Mouse (Mus musculus): ENCODE data around the gene Atf7. TPM values are rescaled to one million over a fixed set of nuclear protein-coding genes. Genes with fewer than 3 reads are reported as not detected.
"Not testable (repeated sequence)": the region's sequence is repeated elsewhere in the genome, so short reads cannot be mapped to it uniquely, and the experiment has no call there.

The Atf7 gene
- polyA plus RNA-seq, 1 experiment from 2014 or later: 14.3 TPM

DNA sequence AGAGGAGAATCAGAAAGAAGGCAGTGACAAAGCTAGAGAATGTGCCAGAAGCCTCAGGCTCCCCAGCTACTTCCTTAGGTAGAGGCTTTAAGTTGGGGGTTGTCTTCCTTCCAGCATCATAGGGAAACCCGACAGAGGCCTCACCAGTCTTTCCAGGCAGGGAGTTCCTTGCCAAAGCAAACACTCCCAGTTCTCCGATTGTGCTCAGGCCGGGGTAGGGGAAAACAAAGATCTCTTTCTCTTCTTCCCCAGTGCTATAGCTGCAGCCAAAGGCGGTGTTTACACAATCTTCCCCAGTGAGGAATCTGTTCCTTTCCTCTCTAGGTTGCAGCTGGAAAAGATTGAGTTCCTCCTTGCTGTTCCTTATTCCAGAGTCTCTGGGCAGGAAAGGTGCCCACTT lies 31.4 kb upstream of the Atf7 start:
- peaks cover 22% of the 10 kb centered on the region for H3K36me3 ChIP-seq
- 51% methylated on average over 4 of the region's 4 CpGs for WGBS (ENCODE audit: insufficient replicate concordance)
- H3K27ac ChIP-seq: 0 out of 2 replicates have a peak overlapping the region, but pooled peaks have one; percentile 20

DNA sequence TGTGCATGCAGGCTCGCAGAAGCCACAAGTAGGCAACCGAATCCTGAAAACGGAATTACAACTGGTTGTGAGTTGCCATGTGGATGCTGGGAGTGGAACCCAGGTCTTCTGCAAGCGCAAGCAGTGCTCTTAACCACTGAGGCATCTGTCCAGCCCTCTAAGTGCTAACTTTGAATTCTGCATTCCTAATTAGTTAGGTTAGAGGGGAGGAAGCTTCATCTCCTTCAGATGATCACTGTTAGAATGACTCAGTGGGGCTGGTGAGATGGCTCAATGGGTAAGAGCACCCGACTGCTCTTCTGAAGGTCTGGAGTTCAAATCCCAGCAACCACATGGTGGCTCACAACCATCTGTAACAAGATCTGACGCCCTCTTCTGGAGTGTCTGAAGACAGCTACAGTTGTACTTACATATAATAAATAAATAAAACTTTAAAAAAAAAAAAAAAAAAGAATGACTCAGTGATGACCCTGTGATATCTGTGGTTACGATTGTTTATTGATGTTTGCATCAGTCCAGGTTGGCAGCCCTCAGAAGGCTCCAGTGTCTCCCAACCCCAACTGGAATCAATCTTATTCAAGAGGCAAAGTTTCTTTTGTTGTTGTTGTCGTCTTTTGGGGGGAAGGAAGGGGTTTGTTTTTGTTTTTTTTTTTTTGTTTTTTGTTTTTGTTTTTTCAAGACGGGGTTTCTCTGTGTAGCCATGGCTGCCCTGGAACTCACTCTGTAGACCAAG lies 26.8 kb upstream of the Atf7 start:
- not testable (repeated sequence) for H3K36me3 ChIP-seq; H3K9me3 ChIP-seq (replicated peaks); H3K27me3 ChIP-seq (replicated peaks); H3K4me2 ChIP-seq; H3K9ac ChIP-seq; H3K27ac ChIP-seq; H3K4me1 ChIP-seq; ATAC-seq; H3K4me3 ChIP-seq
- 69% methylated on average over 9 of the region's 9 CpGs for WGBS (ENCODE audit: insufficient replicate concordance)

More for the DNA sequence above, 31.4 kb upstream of the Atf7 start:
- Histone ChIP-seq H3K4me2 (no peak overlapping the region), H3K4me3 (no peak overlapping the region), H3K27me3 (replicated peaks) (no peaks in the 10 kb centered on the region), H3K9me3 (replicated peaks) (no peaks in the 10 kb centered on the region), H3K4me1 (peaks cover 8% of the 10 kb centered on the region; the same call in 1 of the 2 replicates), H3K9ac (no peak overlapping the region)
- no peak for ATAC-seq

DNA sequence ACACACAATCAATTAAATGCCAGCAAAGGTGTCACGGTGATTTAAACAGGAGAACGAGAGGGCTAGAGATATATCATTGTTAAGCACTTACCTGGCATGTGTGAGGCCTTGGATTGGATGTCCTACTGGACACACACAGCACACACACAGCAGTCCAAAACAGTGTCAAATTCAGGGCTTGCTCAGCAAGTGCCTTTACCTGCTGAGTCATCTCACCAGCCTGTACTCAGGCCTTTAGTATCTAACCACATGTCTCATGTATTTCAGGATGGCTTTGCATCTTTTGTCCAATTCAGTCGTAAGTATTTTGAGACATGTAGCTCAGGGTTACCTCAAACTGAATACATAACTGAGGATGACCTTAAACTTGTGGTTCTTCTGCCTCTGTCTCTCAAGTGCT lies 25.8 kb upstream of the Atf7 start:
- Histone ChIP-seq H3K27ac (no peak overlapping the region), H3K4me3 (no peak overlapping the region), H3K9ac (no peak overlapping the region), H3K27me3 (replicated peaks) (no peaks in the 10 kb centered on the region), H3K4me2 (no peak overlapping the region), H3K4me1 (no peaks in the 10 kb centered on the region), H3K36me3 (no peaks in the 10 kb centered on the region), H3K9me3 (replicated peaks) (no peaks in the 10 kb centered on the region)
- ATAC-seq: no peak
- 66% methylated on average over 3 of the region's 3 CpGs for WGBS (ENCODE audit: insufficient replicate concordance)

DNA sequence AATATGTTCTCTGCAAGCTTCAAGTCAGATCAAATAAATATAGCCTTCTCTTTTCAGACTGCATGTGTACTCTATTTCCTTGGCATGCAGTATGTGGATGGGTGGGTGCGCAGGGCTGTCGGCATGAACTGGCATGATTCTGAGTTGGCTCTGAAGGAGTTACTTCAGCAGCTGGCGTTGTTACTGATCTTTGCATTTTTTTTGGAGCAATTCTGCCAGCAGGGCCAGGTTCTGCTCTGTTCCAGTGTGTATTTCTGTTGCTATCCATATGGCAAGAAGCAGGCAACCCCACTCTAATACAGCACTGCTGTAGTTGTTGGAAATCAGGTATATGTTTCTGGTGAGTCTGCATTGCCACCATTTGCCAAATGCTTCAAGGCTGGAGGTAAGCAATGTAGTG lies 10.6 kb upstream of the Atf7 start:
- WGBS (ENCODE audit: insufficient replicate concordance): 75% methylated on average over 3 of the region's 3 CpGs
- H3K36me3 ChIP-seq: no peaks in the 10 kb centered on the region

DNA sequence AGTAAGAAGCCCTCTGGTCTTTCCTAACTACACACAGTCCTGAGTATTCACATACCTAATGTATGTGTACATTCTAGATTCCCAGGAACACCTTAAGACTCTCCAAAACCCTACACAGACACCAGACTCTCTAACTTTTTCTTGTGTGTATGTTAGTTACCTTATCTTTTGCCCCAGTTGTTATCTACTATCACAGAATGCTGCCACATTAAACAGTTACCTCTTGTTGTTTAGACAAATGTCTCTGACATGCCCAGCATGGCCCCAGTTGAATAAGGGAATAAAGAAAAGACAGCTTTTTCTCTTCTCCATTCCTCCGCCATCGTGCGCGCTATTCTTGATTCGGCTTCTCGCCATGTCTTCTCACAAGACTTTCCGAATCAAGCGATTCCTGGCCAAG lies 9.4 kb upstream of the Atf7 start:
- Histone ChIP-seq H3K27ac (no peak overlapping the region), H3K9ac (no peak overlapping the region), H3K36me3 (no peaks in the 10 kb centered on the region), H3K4me3 (no peak overlapping the region), H3K4me2 (no peak overlapping the region), H3K27me3 (replicated peaks) (0 out of 2 replicates have a peak, but pooled peaks cover 4% of the 10 kb centered on the region), H3K9me3 (replicated peaks) (no peaks in the 10 kb centered on the region), H3K4me1 (peaks cover 5% of the 10 kb centered on the region; the same call in 1 of the 2 replicates)
- 75% methylated on average over 8 of the region's 8 CpGs for WGBS (ENCODE audit: insufficient replicate concordance)
- no peak for ATAC-seq

More for the DNA sequence above, 10.6 kb upstream of the Atf7 start:
- Histone ChIP-seq H3K4me3 (no peak overlapping the region), H3K9me3 (replicated peaks) (no peaks in the 10 kb centered on the region), H3K9ac (no peak overlapping the region), H3K4me1 (peaks cover 5% of the 10 kb centered on the region; the same call in 1 of the 2 replicates), H3K4me2 (no peak overlapping the region), H3K27me3 (replicated peaks) (0 out of 2 replicates have a peak, but pooled peaks cover 6% of the 10 kb centered on the region), H3K27ac (no peak overlapping the region)
- ATAC-seq: no peak

DNA sequence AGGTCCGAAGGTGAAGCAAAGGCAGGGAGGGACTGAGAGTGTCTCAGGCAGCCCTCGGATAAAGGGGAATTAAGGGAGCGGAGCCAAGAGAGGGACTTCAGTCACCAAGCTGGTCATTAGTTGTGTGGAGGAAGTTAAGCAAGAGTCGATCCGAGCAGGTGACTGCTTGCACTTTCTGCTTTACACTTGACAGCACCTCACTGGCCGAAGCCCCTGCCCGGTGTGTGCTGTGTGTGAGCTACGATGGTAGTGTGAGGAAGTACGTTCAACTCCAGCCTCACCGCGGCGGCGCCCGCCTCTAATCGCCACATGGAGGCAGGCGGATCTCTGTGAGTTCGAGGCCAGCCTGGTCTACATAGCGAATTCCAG lies 407 bp upstream of the Atf7 start:
- peak overlapping the region; percentile 75 for H3K4me3 ChIP-seq
- no peaks in the 10 kb centered on the region for H3K9me3 ChIP-seq (replicated peaks)
- H3K27me3 ChIP-seq (replicated peaks): no peaks in the 10 kb centered on the region
- H3K4me1 ChIP-seq: peaks cover 33% of the 10 kb centered on the region
- H3K9ac ChIP-seq: peak overlapping the region; percentile 83
- H3K27ac ChIP-seq: peak overlapping the region; percentile 92
- H3K4me2 ChIP-seq: peak overlapping the region; percentile 90
- peaks cover 3% of the 10 kb centered on the region; the same call in 1 of the 2 replicates for H3K36me3 ChIP-seq
- peak; percentile 10 for ATAC-seq
- under 1% methylated on average over 18 of the region's 18 CpGs for WGBS (ENCODE audit: insufficient replicate concordance)

DNA sequence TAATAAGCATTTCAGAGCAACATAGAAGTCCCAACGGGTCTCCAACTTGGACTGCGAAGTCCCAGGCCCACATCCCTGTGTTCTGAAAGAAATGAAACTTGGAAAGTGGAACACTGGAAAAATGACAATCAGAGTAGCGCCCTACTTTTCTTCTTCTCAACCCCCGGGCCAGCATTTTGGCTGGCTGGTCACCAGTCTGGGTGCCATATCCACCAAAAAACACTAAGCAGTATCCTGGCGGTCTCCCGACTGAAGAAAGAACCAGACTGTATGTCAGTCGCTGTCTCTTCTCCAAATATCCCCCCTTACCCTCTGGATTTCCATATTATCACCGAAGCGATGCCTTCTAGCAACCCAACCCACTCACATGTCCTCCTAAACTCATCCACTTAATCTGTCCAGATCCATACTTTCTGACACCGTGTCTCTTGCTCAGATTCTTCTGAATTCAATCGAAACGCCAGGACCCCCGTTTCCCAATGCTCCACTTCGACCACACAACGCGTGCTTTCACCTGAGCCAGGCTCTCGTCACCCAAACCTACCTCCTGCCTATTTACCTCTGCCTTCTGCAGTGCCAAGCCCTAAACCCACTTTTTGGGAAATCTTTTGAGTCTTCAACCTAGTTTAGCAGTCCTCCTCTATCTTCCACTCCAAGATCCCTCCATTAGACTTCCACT lies 834 bp downstream of the Atf7 start:
- H3K4me1 ChIP-seq: peaks cover 33% of the 10 kb centered on the region
- H3K9me3 ChIP-seq (replicated peaks): no peaks in the 10 kb centered on the region
- peak overlapping the region; percentile 92 for H3K27ac ChIP-seq
- peaks cover 5% of the 10 kb centered on the region; the same call in 1 of the 2 replicates for H3K36me3 ChIP-seq
- ATAC-seq: peak; percentile 1; the same call in 1 of the 2 replicates
- peak overlapping the region; percentile 90 for H3K4me2 ChIP-seq
- H3K4me3 ChIP-seq: peak overlapping the region; percentile 75
- peak overlapping the region; percentile 83 for H3K9ac ChIP-seq
- no peaks in the 10 kb centered on the region for H3K27me3 ChIP-seq (replicated peaks)
- 3% methylated on average over 17 of the region's 17 CpGs for WGBS (ENCODE audit: insufficient replicate concordance)

DNA sequence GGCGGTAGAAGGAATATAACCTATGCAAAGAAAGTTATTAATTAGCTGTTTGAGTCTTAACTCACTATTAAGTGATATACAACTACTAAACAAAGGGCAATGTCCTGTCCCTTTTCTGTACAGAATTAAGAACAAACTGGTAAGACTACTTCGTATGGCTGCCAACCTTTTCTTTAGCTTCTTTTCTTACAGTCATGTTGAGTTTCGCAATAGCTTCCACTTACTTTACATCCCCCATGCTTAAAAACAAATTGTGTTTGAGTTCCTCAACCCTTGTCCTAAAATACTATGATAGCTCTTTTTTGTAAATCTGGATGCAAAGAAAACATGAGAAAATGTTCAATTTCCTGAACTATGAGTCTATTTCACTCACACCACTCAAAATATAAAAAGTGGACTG lies 2.1 kb downstream of the Atf7 start:
- Histone ChIP-seq H3K4me2 (peak overlapping the region; percentile 52), H3K4me1 (peaks cover 33% of the 10 kb centered on the region), H3K9ac (0 out of 2 replicates have a peak overlapping the region, but pooled peaks have one; percentile 22), H3K27me3 (replicated peaks) (no peaks in the 10 kb centered on the region), H3K4me3 (no peak overlapping the region), H3K27ac (no peak overlapping the region), H3K36me3 (peaks cover 8% of the 10 kb centered on the region; the same call in 1 of the 2 replicates), H3K9me3 (replicated peaks) (no peaks in the 10 kb centered on the region)
- WGBS (ENCODE audit: insufficient replicate concordance): 68% methylated on average over 3 of the region's 3 CpGs
- no peak for ATAC-seq

DNA sequence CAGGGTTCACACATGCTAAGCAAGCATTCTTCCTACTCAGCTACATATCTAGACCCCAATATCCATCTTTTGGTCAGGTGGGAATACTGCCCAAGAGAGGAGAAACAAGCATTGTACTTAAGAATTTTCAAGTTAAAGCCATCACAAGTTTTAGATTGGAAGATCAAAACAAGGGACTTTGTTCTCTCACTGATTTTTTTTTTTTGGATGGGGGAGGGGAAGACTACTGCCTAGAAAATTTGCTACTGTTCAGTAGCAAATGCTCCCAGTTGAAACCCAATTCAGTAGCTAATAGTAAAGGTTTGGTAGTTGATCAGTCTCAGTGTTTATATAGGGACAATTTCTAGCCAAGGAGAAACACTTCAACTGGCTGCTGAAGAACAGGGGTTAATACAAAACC lies 2.7 kb downstream of the Atf7 start:
- Histone ChIP-seq H3K9ac (no peak overlapping the region), H3K4me1 (peaks cover 33% of the 10 kb centered on the region), H3K9me3 (replicated peaks) (no peaks in the 10 kb centered on the region), H3K4me3 (no peak overlapping the region), H3K27me3 (replicated peaks) (no peaks in the 10 kb centered on the region), H3K36me3 (peaks cover 8% of the 10 kb centered on the region; the same call in 1 of the 2 replicates), H3K4me2 (no peak overlapping the region), H3K27ac (no peak overlapping the region)
- ATAC-seq: no peak

DNA sequence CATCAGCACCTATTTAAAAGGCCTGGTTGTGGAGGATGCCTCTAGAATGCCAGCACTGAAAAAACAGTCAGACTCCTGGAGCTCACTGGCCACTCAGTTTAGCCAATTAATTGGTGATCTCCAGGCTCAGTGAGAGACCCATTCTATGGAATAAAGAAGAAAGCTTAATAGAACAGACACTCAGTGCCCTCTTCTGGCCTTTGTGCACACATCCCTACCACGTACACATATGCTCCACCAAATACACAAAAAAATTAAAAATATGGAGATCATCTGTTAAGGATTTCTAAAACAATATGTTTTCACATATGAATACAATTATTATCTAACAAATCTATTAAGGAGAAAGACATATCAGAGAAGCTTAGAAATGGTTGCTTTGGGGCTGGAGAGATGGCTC lies 4.5 kb downstream of the Atf7 start:
- Histone ChIP-seq H3K4me3 (no peak overlapping the region), H3K9me3 (replicated peaks) (no peaks in the 10 kb centered on the region), H3K36me3 (peaks cover 8% of the 10 kb centered on the region; the same call in 1 of the 2 replicates), H3K4me2 (no peak overlapping the region), H3K27me3 (replicated peaks) (no peaks in the 10 kb centered on the region), H3K27ac (no peak overlapping the region), H3K9ac (no peak overlapping the region), H3K4me1 (peaks cover 27% of the 10 kb centered on the region)
- no peak for ATAC-seq
- WGBS (ENCODE audit: insufficient replicate concordance): 97% methylated on average over 1 of the region's 1 CpGs

DNA sequence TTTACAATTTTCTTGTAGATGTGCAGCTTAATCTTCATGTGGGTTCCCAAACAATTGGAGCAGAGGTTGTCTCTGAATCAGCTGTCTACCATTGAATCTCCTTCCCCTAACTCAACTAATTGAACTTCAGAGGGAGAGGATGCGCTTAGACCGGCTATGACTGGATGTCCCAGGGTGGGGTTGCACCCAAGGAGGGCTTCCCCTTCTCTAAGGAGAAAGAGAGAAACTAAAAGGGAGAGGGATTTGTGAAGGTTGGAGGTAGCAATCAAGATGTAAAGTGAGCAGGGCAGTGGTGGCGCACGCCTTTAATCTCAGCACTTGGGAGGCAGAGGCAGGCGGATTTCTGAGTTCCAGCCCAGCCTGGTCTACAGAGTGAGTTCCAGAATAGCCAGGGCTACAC lies 5.8 kb downstream of the Atf7 start:
- no peaks in the 10 kb centered on the region for H3K27me3 ChIP-seq (replicated peaks)
- H3K27ac ChIP-seq: no peak overlapping the region
- no peak overlapping the region for H3K4me3 ChIP-seq
- peaks cover 8% of the 10 kb centered on the region; the same call in 1 of the 2 replicates for H3K36me3 ChIP-seq
- no peaks in the 10 kb centered on the region for H3K9me3 ChIP-seq (replicated peaks)
- no peak for ATAC-seq
- no peak overlapping the region for H3K9ac ChIP-seq
- no peak overlapping the region for H3K4me2 ChIP-seq
- H3K4me1 ChIP-seq: peaks cover 30% of the 10 kb centered on the region
- 80% methylated on average over 5 of the region's 5 CpGs for WGBS (ENCODE audit: insufficient replicate concordance)

DNA sequence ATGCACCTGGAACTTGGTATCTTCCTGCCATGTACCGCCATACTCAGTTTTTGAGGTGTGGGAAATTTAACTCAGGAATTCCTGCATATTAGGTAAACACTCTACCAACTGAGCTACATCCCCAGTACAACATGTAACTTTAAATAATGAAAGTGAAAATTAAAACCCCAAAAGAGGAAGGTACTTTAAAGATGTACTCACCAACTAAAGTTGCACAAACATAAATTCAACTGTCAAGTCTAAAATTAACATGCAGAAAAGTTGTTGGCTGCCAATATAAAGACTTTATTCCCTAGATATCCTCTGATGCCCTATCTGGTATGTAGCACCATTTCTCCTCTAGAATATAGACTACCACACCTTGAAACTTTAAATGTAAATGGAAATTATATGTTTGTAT lies 7.6 kb downstream of the Atf7 start:
- 93% methylated on average over 1 of the region's 1 CpGs for WGBS (ENCODE audit: insufficient replicate concordance)
- Histone ChIP-seq H3K36me3 (peaks cover 16% of the 10 kb centered on the region), H3K4me2 (no peak overlapping the region), H3K9ac (no peak overlapping the region), H3K4me3 (no peak overlapping the region), H3K27ac (no peak overlapping the region), H3K27me3 (replicated peaks) (no peaks in the 10 kb centered on the region), H3K4me1 (peaks cover 23% of the 10 kb centered on the region), H3K9me3 (replicated peaks) (no peaks in the 10 kb centered on the region)
- no peak for ATAC-seq
